Mouse (Mus musculus) lung, adult 18-20 months (tissue): ENCODE results near the gene Syce1l.

Source experiments
- DNase-seq, 2 experiments: peaks; one replicate each; pipeline ENCODE4 v3.0.0; 2022; ENCODE audit warnings: mixed read lengths in 2 of 2

Gene Syce1l

GRCm38 (mm10) chr8:113642926-113643325, at the start of gene Syce1l:
TSS of gene Syce1l (plus strand) at chr8:113643213.
- no peak for DNase-seq

- no peak for DNase-seq
These were observed 44.6 kb upstream of the Syce1l start for GRCm38 (mm10) chr8:113598401-113598800.

GRCm38 (mm10) chr8:113632634-113633033, 10.4 kb upstream of the Syce1l start:
- no peak for DNase-seq

GRCm38 (mm10) chr8:113634161-113634560, 8.9 kb upstream of the Syce1l start:
- DNase-seq: no peak

GRCm38 (mm10) chr8:113634670-113635591, 8.1 kb upstream of the Syce1l start, which contains the start of gene Mon1b:
TSS of gene Mon1b (plus strand) at chr8:113635587.
- DNase-seq: peak; percentile 97 to 98

- DNase-seq: peak in 1 of 2 experiments; percentile 93
These were observed 7.3 kb upstream of the Syce1l start for GRCm38 (mm10) chr8:113635592-113636279.

- DNase-seq: no peak
These were observed 6.8 kb upstream of the Syce1l start for GRCm38 (mm10) chr8:113636280-113636628.

- peak; percentile 76 to 83 for DNase-seq
These were observed 2.7 kb upstream of the Syce1l start for GRCm38 (mm10) chr8:113640357-113640756.

- DNase-seq: peak; percentile 46 to 50
These were observed 632 bp downstream of the Syce1l start for GRCm38 (mm10) chr8:113643479-113644210.

- DNase-seq: no peak
These were observed 2.2 kb downstream of the Syce1l start for GRCm38 (mm10) chr8:113645220-113645619.

- DNase-seq: no peak
These were observed 9.4 kb downstream of the Syce1l start for GRCm38 (mm10) chr8:113652450-113652849.

- no peak for DNase-seq
These were observed 10.1 kb downstream of the Syce1l start for GRCm38 (mm10) chr8:113653151-113653550.

GRCm38 (mm10) chr8:113656154-113656553, 13.1 kb downstream of the Syce1l start:
- no peak for DNase-seq

- no peak for DNase-seq
These were observed 13.8 kb downstream of the Syce1l start for GRCm38 (mm10) chr8:113656681-113657298.

GRCm38 (mm10) chr8:113660128-113660527, 17.1 kb downstream of the Syce1l start:
- DNase-seq: no peak

GRCm38 (mm10) chr8:113664544-113664943, 21.5 kb downstream of the Syce1l start:
- peak; percentile 71 to 82 for DNase-seq

- DNase-seq: no peak
These were observed 22.0 kb downstream of the Syce1l start for GRCm38 (mm10) chr8:113665036-113665435.

GRCm38 (mm10) chr8:113665951-113666350, 22.9 kb downstream of the Syce1l start:
- DNase-seq: no peak

- DNase-seq: no peak
These were observed 23.9 kb downstream of the Syce1l start for GRCm38 (mm10) chr8:113666714-113667432.

- no peak for DNase-seq
These were observed 26.9 kb downstream of the Syce1l start for GRCm38 (mm10) chr8:113669924-113670323.

- DNase-seq: no peak
These were observed 29.7 kb downstream of the Syce1l start for GRCm38 (mm10) chr8:113672599-113673255.
